Mouse (Mus musculus) thymus, adult 2 months (tissue): ENCODE measurements around the gene Mettl24.

Source experiments
- CTCF ChIP-seq: fragments of 200-500 bp; IDR thresholded peaks from 2 replicates; pipeline ENCODE4 v1.5.1; 2012; ENCODE audit warnings: mild to moderate bottlenecking, control low read depth, low read length, moderate library complexity, borderline replicate concordance; ENCODE audit not compliant: control insufficient read depth, poor library complexity, insufficient read depth; ENCODE audit errors: extremely low read depth
- POLR2A ChIP-seq: fragments of 200-500 bp; IDR thresholded peaks from 2 replicates; pipeline ENCODE4 v1.6.1; 2012; ENCODE audit warnings: mild to moderate bottlenecking, low read length, control low read depth, moderate library complexity; ENCODE audit not compliant: control insufficient read depth, poor library complexity, insufficient read depth; ENCODE audit errors: extremely low read depth

GRCm38 (mm10) chr10:40682470-40682869, 612 bp upstream of the Mettl24 start:
- TF ChIP-seq CTCF = no peak
- no peak for TF ChIP-seq POLR2A
